Mouse (Mus musculus): ENCODE results near the gene N4bp2l1. TPM values are rescaled to one million over a fixed set of nuclear protein-coding genes. Genes with fewer than 3 reads are reported as not detected.

Gene N4bp2l1
- total RNA-seq, 1 experiment = 0.80 TPM

GRCm38 (mm10) chr5:150611697-150612096 is 14.7 kb upstream of the N4bp2l1 start:
- Histone ChIP-seq H3K9ac (ENCODE audit: insufficient read depth, low read depth, low read length, poor library complexity, severe bottlenecking) (no peak overlapping the region), H3K27ac (ENCODE audit: insufficient read depth, low read depth, low read length, poor library complexity, severe bottlenecking) (no peak overlapping the region; the same call in 1 of the 2 replicates), H3K4me1 (ENCODE audit: control insufficient read depth in 2 of 2, insufficient read depth in 2 of 2, low read length in 2 of 2, poor library complexity in 1 of 2) (no peaks in the 10 kb centered on the region), H3K4me3 (ENCODE audit: insufficient read depth in 1 of 2, low read depth in 1 of 2, low read length in 2 of 2, poor library complexity in 1 of 2, severe bottlenecking in 1 of 2) (no peak overlapping the region), H3K36me3 (ENCODE audit: control insufficient read depth, insufficient read depth, low read length, poor library complexity, severe bottlenecking) (no peaks in the 10 kb centered on the region), H3K9me3 (ENCODE audit: control insufficient read depth, insufficient read depth, low read depth, low read length) (no peaks in the 10 kb centered on the region)
- TF ChIP-seq HCFC1 (IDR thresholded peaks at IDR 0.05; ENCODE audit: borderline replicate concordance, insufficient read depth, low read length) (no peak), CHD2 (IDR thresholded peaks at IDR 0.05; ENCODE audit: low read depth, low read length) (no peak), ZNF384 (IDR thresholded peaks at IDR 0.05; ENCODE audit: low read depth, low read length) (no peak), MAFK (IDR thresholded peaks at IDR 0.05; ENCODE audit: insufficient read depth, low read depth, low read length) (no peak), ZC3H11A (IDR thresholded peaks at IDR 0.05; ENCODE audit: borderline replicate concordance, low read depth, low read length) (no peak)
- in situ Hi-C loops (cut with MboI; ENCODE audit: low sequenced_read_pairs in 2 of 2, unreplicated experiment in 2 of 2) = no loop called here
- no peak for DNase-seq (ENCODE audit: low read depth, low spot score)

GRCm38 (mm10) chr5:150611136-150611535 is 14.1 kb upstream of the N4bp2l1 start:
- H3K4me1 ChIP-seq (ENCODE audit: control insufficient read depth in 2 of 2, insufficient read depth in 2 of 2, low read length in 2 of 2, poor library complexity in 1 of 2) = no peaks in the 10 kb centered on the region
- H3K36me3 ChIP-seq (ENCODE audit: control insufficient read depth, insufficient read depth, low read length, poor library complexity, severe bottlenecking) = no peaks in the 10 kb centered on the region
- H3K9ac ChIP-seq (ENCODE audit: insufficient read depth, low read depth, low read length, poor library complexity, severe bottlenecking) = no peak overlapping the region
- no peak for TF ChIP-seq MAFK (IDR thresholded peaks at IDR 0.05; ENCODE audit: insufficient read depth, low read depth, low read length)
- TF ChIP-seq ZNF384 (IDR thresholded peaks at IDR 0.05; ENCODE audit: low read depth, low read length) = no peak
- no peak for TF ChIP-seq CHD2 (IDR thresholded peaks at IDR 0.05; ENCODE audit: low read depth, low read length)
- TF ChIP-seq ZC3H11A (IDR thresholded peaks at IDR 0.05; ENCODE audit: borderline replicate concordance, low read depth, low read length) = no peak
- TF ChIP-seq HCFC1 (IDR thresholded peaks at IDR 0.05; ENCODE audit: borderline replicate concordance, insufficient read depth, low read length) = no peak
- in situ Hi-C loops (cut with MboI; ENCODE audit: low sequenced_read_pairs in 2 of 2, unreplicated experiment in 2 of 2) = no loop called here
- H3K4me3 ChIP-seq (ENCODE audit: insufficient read depth in 1 of 2, low read depth in 1 of 2, low read length in 2 of 2, poor library complexity in 1 of 2, severe bottlenecking in 1 of 2) = no peak overlapping the region
- no peaks in the 10 kb centered on the region for H3K9me3 ChIP-seq (ENCODE audit: control insufficient read depth, insufficient read depth, low read depth, low read length)
- H3K27ac ChIP-seq (ENCODE audit: insufficient read depth, low read depth, low read length, poor library complexity, severe bottlenecking) = no peak overlapping the region
- no peak for DNase-seq (ENCODE audit: low read depth, low spot score)

GRCm38 (mm10) chr5:150607631-150608030 is 10.6 kb upstream of the N4bp2l1 start:
- Histone ChIP-seq H3K4me1 (ENCODE audit: control insufficient read depth in 2 of 2, insufficient read depth in 2 of 2, low read length in 2 of 2, poor library complexity in 1 of 2) (no peaks in the 10 kb centered on the region), H3K4me3 (ENCODE audit: insufficient read depth in 1 of 2, low read depth in 1 of 2, low read length in 2 of 2, poor library complexity in 1 of 2, severe bottlenecking in 1 of 2) (no peak overlapping the region), H3K36me3 (ENCODE audit: control insufficient read depth, insufficient read depth, low read length, poor library complexity, severe bottlenecking) (no peaks in the 10 kb centered on the region), H3K9ac (ENCODE audit: insufficient read depth, low read depth, low read length, poor library complexity, severe bottlenecking) (no peak overlapping the region), H3K9me3 (ENCODE audit: control insufficient read depth, insufficient read depth, low read depth, low read length) (no peaks in the 10 kb centered on the region), H3K27ac (ENCODE audit: insufficient read depth, low read depth, low read length, poor library complexity, severe bottlenecking) (no peak overlapping the region)
- TF ChIP-seq ZC3H11A (IDR thresholded peaks at IDR 0.05; ENCODE audit: borderline replicate concordance, low read depth, low read length) (no peak), HCFC1 (IDR thresholded peaks at IDR 0.05; ENCODE audit: borderline replicate concordance, insufficient read depth, low read length) (no peak), ZNF384 (IDR thresholded peaks at IDR 0.05; ENCODE audit: low read depth, low read length) (no peak), CHD2 (IDR thresholded peaks at IDR 0.05; ENCODE audit: low read depth, low read length) (no peak)
- in situ Hi-C loops (cut with MboI; ENCODE audit: low sequenced_read_pairs in 2 of 2, unreplicated experiment in 2 of 2) = no loop called here
- no peak for DNase-seq (ENCODE audit: low read depth, low spot score)

GRCm38 (mm10) chr5:150606131-150606530 is 9.1 kb upstream of the N4bp2l1 start:
- in situ Hi-C loops (cut with MboI; ENCODE audit: low sequenced_read_pairs in 2 of 2, unreplicated experiment in 2 of 2) = no loop called here

More at GRCm38 (mm10) chr5:150606131-150606530, 9.1 kb upstream of the N4bp2l1 start:
- Histone ChIP-seq H3K27ac (ENCODE audit: insufficient read depth, low read depth, low read length, poor library complexity, severe bottlenecking) (no peak overlapping the region), H3K9ac (ENCODE audit: insufficient read depth, low read depth, low read length, poor library complexity, severe bottlenecking) (no peak overlapping the region), H3K4me1 (ENCODE audit: control insufficient read depth in 2 of 2, insufficient read depth in 2 of 2, low read length in 2 of 2, poor library complexity in 1 of 2) (no peaks in the 10 kb centered on the region), H3K9me3 (ENCODE audit: control insufficient read depth, insufficient read depth, low read depth, low read length) (no peaks in the 10 kb centered on the region), H3K4me3 (ENCODE audit: insufficient read depth in 1 of 2, low read depth in 1 of 2, low read length in 2 of 2, poor library complexity in 1 of 2, severe bottlenecking in 1 of 2) (no peak overlapping the region), H3K36me3 (ENCODE audit: control insufficient read depth, insufficient read depth, low read length, poor library complexity, severe bottlenecking) (no peaks in the 10 kb centered on the region)
- TF ChIP-seq ZC3H11A (IDR thresholded peaks at IDR 0.05; ENCODE audit: borderline replicate concordance, low read depth, low read length) = no peak
- TF ChIP-seq HCFC1 (IDR thresholded peaks at IDR 0.05; ENCODE audit: borderline replicate concordance, insufficient read depth, low read length) = no peak
- TF ChIP-seq ZNF384 (IDR thresholded peaks at IDR 0.05; ENCODE audit: low read depth, low read length) = no peak
- no peak for TF ChIP-seq CHD2 (IDR thresholded peaks at IDR 0.05; ENCODE audit: low read depth, low read length)
- no peak for TF ChIP-seq MAFK (IDR thresholded peaks at IDR 0.05; ENCODE audit: insufficient read depth, low read depth, low read length)
- no peak for DNase-seq (ENCODE audit: low read depth, low spot score)
